Mouse (Mus musculus) spleen, adult 2 months (tissue): Measurements from ENCODE around the gene C2cd2l. TPM values are rescaled to one million over a fixed set of nuclear protein-coding genes. Genes with fewer than 3 reads are reported as not detected.
"Not testable (repeated sequence)": the region's sequence is repeated elsewhere in the genome, so short reads cannot be mapped to it uniquely, and the experiment has no call there.

Source experiments
- DNase-seq, 2 experiments: peaks; one replicate each; pipeline versions ENCODE4 v3.0.0 to v3.0.0-alpha.2; 2012 to 2021; ENCODE audit warnings: low spot score in 2 of 2, low read depth in 1 of 2
- H3K27ac ChIP-seq: fragments of 200-500 bp; 2 replicates; pipeline ENCODE4 v1.5.1; 2012; ENCODE audit warnings: low read length, inconsistent platforms; ENCODE audit not compliant: insufficient read depth
- H3K27me3 ChIP-seq: fragments of 200-500 bp; 2 replicates; pipeline ENCODE4 v1.6.1; 2012; ENCODE audit warnings: mild to moderate bottlenecking, moderate library complexity, low read length, inconsistent platforms; ENCODE audit not compliant: control insufficient read depth, insufficient read depth
- H3K36me3 ChIP-seq: fragments of 200-500 bp; 2 replicates; pipeline ENCODE4 v1.6.1; 2012; ENCODE audit warnings: mild to moderate bottlenecking, low read length, inconsistent platforms; ENCODE audit not compliant: control insufficient read depth, insufficient read depth
- H3K4me1 ChIP-seq: fragments of 200-500 bp; 2 replicates; pipeline ENCODE4 v1.6.1; 2011; ENCODE audit warnings: inconsistent platforms; ENCODE audit not compliant: control insufficient read depth, insufficient read depth, insufficient read length
- H3K4me3 ChIP-seq: fragments of 200-500 bp; 2 replicates; pipeline ENCODE4 v1.5.1; 2011; ENCODE audit warnings: mild to moderate bottlenecking, inconsistent platforms; ENCODE audit not compliant: insufficient read depth, insufficient read length; ENCODE audit errors: extremely low read depth
- CTCF ChIP-seq: fragments of 200-500 bp; IDR thresholded peaks from 2 replicates; pipeline ENCODE4 v1.5.1; 2011; ENCODE audit warnings: mild to moderate bottlenecking, inconsistent platforms; ENCODE audit not compliant: insufficient read depth, insufficient read length, insufficient replicate concordance; ENCODE audit errors: extremely low read depth
- POLR2A ChIP-seq: fragments of 200-500 bp; IDR thresholded peaks from 2 replicates; pipeline ENCODE4 v1.6.1; 2011; ENCODE audit warnings: low read depth, low read length, inconsistent platforms
- WGBS: fragments of 180-500 bp; shearing (Covaris S2); methylation state at CpG from one replicate; pipeline ENCODE4 v1.1.7; 2018; 5-methylcytosine and 5-hydroxymethylcytosine counted together
- polyA plus RNA-seq: library from polyadenylated mRNA; depleted of rRNA; stranded (reverse); fragments of >200 nt; gene quantifications from 2 replicates; pipeline ENCODE4 v1.2.3, GENCODE M21; 2012

The C2cd2l gene
- polyA plus RNA-seq, 1 experiment: 28.0 TPM

DNA sequence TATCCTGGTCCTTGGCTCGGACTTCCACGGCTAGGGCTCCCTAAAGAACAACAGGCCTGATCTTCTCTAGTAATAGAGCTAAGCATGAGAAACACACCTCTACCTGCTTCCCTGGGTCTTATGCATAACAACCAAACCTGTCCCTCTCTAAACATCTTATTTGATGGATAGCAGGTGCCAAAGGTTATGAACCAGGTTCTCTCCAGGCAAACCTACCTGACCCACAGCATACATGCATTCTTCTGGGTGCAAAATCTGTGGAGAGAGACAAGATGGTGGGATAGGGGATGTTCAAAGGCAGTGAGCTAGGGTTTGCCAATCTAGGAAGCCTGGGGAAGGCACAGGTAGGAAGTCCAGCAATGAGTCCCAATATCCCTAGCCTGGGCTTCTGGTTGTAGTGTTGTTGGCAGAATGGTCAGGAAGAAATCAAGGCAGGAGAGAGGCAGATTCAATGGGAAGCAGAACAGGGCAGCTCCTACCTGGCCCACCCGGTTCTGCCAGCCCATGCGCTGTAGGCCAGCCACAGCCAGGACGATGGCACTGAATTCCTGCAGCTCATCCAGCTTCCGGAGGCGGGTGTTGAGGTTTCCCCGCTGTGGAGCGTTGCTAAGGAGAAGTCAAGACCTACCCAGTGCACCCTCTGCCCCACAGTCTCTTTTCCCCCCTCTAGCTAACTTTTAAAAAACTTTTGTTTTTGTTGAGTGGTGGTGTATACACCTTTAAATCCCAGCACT, 17.5 kb upstream of the C2cd2l start:
- Histone ChIP-seq H3K27me3 (no peaks in the 10 kb centered on the region), H3K4me3 (no peak overlapping the region), H3K4me1 (peaks cover 2% of the 10 kb centered on the region; the same call in 1 of the 2 replicates), H3K27ac (no peak overlapping the region), H3K36me3 (peaks cover 10% of the 10 kb centered on the region)
- 92% methylated on average over 9 of the region's 9 CpGs for WGBS
- no peak for DNase-seq
- TF ChIP-seq CTCF: no peak
- no peak for TF ChIP-seq POLR2A

DNA sequence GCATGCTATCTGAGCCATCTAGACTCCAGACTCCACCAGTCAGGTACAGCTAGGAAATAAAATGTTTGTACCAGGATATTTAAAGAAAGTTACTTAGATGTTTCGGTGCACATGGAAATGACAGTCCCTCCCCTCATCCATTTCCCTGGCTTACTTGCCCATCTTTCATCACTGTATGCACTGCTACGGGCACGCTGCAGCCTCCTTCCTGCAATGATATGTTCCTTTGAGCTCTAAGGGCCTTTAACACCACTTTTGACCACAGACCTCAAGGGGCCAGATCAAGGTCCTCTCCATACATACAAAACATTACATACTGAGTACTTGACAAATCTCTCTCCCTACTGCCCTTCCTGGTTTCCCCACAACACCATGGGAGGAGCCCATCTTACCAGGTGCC, 16.9 kb upstream of the C2cd2l start:
- Histone ChIP-seq H3K27me3 (no peaks in the 10 kb centered on the region), H3K4me1 (peaks cover 2% of the 10 kb centered on the region; the same call in 1 of the 2 replicates), H3K4me3 (no peak overlapping the region), H3K27ac (no peak overlapping the region), H3K36me3 (peaks cover 10% of the 10 kb centered on the region)
- 60% methylated on average over 3 of the region's 3 CpGs for WGBS
- no peak for DNase-seq
- no peak for TF ChIP-seq POLR2A
- TF ChIP-seq CTCF: no peak

DNA sequence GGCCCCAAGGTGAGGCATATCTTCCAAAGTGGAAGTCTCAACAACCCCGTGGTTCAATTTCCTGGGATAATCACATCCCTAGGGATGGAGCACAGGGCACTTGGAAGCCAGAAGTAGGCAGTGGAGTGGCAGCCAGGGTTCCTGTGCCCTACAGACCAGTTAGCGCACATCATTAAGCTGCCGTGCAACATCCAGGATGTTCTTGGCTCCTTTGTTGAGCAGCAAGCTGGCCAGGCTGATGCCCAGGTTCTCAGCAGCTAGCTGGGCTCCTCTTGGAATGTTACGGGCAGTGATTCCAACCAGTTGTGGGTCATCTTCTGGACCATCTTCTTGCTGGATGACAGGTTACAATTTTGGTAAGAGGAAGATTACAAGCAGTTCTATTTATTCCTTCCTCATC, 16.4 kb upstream of the C2cd2l start:
- peaks cover 11% of the 10 kb centered on the region for H3K36me3 ChIP-seq
- 50% methylated on average over 4 of the region's 4 CpGs for WGBS
- DNase-seq, H3K27ac ChIP-seq, H3K27me3 ChIP-seq, H3K4me3 ChIP-seq, H3K4me1 ChIP-seq: not testable (repeated sequence)

DNA sequence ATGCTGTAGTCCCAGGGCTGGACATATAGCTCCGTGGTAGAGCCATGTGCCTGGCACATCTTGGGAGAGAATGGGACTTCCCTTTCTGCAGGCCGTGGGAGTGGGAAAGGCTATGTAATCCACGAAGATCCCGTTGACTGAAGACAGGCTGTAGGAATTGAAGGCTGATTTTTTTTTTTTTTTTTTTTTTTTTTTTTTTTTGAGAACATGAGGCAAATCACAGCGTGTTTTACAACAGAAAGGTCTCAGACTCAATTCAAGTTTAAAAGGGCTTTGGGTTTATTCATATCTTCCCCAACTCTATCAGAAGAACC, 16.0 kb upstream of the C2cd2l start:
- WGBS: 4% methylated on average over 5 of the region's 5 CpGs
- Histone ChIP-seq H3K27ac (no peak overlapping the region), H3K36me3 (peaks cover 13% of the 10 kb centered on the region), H3K27me3 (no peaks in the 10 kb centered on the region), H3K4me1 (peaks cover 2% of the 10 kb centered on the region; the same call in 1 of the 2 replicates), H3K4me3 (peak overlapping the region; percentile 41)
- no peak for DNase-seq
- no peak for TF ChIP-seq CTCF
- no peak for TF ChIP-seq POLR2A

DNA sequence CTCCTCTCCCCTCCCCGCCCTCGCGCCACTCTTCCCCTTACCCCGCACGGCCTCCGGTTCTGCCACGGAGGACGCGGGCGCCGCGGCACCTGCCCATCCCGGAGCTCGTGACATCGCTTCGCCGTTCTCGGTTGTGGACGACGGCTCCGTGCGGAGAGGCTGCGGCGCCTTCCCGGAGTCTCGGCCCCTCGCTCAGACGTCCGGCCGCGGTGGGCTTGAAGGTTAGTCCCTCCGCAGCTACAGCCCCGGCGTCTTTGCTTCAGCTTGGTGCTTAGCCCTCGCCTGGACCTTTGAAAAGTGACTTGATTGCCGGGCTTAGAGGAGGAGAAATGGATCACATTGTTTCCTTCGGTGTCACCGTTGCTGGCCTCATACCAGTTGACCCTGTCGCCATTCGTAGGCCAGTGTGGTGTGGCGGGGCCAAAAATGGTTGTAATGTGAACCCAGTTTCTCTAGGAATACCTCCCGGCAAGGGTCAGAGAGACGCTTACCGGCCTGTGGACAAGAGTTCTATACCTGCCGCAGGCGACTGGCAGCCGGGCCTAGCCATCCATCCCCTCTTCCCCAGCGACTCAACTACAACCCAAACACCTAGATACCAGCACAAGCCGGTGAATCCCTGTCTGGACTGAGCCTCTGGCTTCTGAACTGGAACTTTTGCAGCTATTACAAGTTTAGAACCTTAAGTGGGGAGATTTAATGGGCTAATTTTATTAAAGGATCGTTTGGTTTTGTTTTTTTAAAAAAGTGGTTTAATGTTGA, 15.4 kb upstream of the C2cd2l start:
- no peak for DNase-seq
- Histone ChIP-seq H3K27ac (peak overlapping the region; percentile 81), H3K36me3 (peaks cover 10% of the 10 kb centered on the region), H3K4me3 (peak overlapping the region; percentile 89), H3K4me1 (peaks cover 2% of the 10 kb centered on the region; the same call in 1 of the 2 replicates), H3K27me3 (no peaks in the 10 kb centered on the region)
- TF ChIP-seq CTCF: no peak
- no peak for TF ChIP-seq POLR2A
- 1% methylated on average over 50 of the region's 50 CpGs for WGBS

DNA sequence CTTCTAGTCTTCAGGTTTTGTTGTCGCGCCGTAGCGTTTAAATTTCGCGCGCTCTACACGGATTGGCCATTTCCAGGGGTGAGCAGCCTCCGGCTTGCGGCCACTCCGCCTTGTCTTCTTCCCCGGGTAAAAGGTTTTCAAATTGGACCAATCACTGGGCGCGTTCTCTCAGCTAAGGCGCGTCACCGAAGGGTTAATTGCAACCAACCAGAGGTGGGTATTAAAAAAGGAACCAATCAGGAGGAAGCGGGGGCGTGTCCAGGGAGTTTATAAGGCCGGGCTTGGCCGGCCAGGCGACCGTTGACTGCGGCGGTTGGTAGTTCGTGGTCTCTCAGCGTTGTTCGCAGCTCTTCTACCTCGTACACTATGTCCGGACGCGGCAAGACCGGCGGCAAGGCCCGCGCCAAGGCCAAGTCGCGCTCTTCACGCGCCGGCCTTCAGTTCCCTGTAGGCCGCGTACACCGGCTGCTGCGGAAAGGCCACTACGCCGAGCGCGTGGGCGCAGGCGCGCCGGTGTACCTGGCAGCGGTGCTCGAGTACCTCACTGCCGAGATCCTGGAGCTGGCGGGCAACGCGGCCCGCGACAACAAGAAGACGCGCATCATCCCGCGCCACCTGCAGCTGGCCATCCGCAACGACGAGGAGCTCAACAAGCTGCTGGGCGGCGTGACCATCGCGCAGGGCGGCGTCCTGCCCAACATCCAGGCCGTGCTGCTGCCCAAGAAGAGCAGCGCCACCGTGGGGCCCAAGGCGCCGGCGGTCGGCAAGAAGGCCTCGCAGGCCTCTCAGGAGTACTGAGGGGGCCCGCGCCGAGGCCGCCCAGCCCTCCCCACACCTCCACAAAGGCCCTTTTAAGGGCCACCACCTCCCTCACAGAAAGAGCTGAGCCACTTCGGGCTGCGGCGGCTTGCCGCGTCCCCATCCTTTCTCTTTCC, 14.6 kb upstream of the C2cd2l start, which contains the start of gene H2afx:
Gene H2afx (plus strand): TSS at position 299 of the 935 bp plus-strand sequence.
- Histone ChIP-seq H3K4me3 (peak within 1 kb of the TSS; percentile 89), H3K27me3 (no peaks in the 10 kb centered on the region), H3K36me3 (peaks cover 10% of the 10 kb centered on the region), H3K4me1 (peaks cover 2% of the 10 kb centered on the region; the same call in 1 of the 2 replicates), H3K27ac (peak within 1 kb of the TSS; percentile 81)
- DNase-seq: peak; percentile 98 to 99
- TF ChIP-seq POLR2A (peak; percentile 99), CTCF (0 out of 2 replicates have a peak, but pooled peaks have one; percentile 1)
- WGBS: under 1% methylated on average over 91 of the region's 91 CpGs
